Mouse (Mus musculus) T-helper 17 cell (primary cell): ENCODE measurements around the gene Lce3b.

ENCODE experiments used
- in situ Hi-C, 2 experiments: fragments of 300-600 bp; cut with MboI, MseI; formaldehyde crosslinking; loops; 1 replicate in 1 of 2; 2 replicates in 1 of 2; pipeline ENCODE4 v1.15.1; 2025; ENCODE audit warnings: high pct_unique_total_duplicates in 2 of 2

Gene Lce3b

GRCm38 (mm10) chr3:92932679-92933078 lies at the start of gene Lce3b:
TSS of gene Lce3b (plus strand) at chr3:92932979.
- in situ Hi-C loops: no loop called here

GRCm38 (mm10) chr3:92894063-92894462 lies 38.7 kb upstream of the Lce3b start:
- in situ Hi-C loops: no loop called here

GRCm38 (mm10) chr3:92894489-92894888 lies 38.3 kb upstream of the Lce3b start:
- in situ Hi-C loops: no loop called here

GRCm38 (mm10) chr3:92902992-92903391 lies 29.8 kb upstream of the Lce3b start:
- in situ Hi-C loops: loop anchor here in 1 of 2 experiments (10.0 kb wide), 1 partner anchor 592 kb away; no protein-coding TSS in a partner anchor

GRCm38 (mm10) chr3:92903640-92904039 lies 29.1 kb upstream of the Lce3b start:
- in situ Hi-C loops: loop anchor here in 1 of 2 experiments (10.0 kb wide), 1 partner anchor 591 kb away; no protein-coding TSS in a partner anchor

- in situ Hi-C loops: loop anchor here in 1 of 2 experiments (10.0 kb wide), 1 partner anchor 590 kb away; no protein-coding TSS in a partner anchor
Observed at GRCm38 (mm10) chr3:92905182-92905581, 27.6 kb upstream of the Lce3b start.

- in situ Hi-C loops: loop anchor here in 1 of 2 experiments (10.0 kb wide), 1 partner anchor 587 kb away; no protein-coding TSS in a partner anchor
Observed at GRCm38 (mm10) chr3:92907571-92907970, 25.2 kb upstream of the Lce3b start.

- in situ Hi-C loops: no loop called here
Observed at GRCm38 (mm10) chr3:92920364-92920763, 12.4 kb upstream of the Lce3b start.

GRCm38 (mm10) chr3:92926130-92926529 lies 6.6 kb upstream of the Lce3b start, which contains the start of gene Lce3a:
TSS of gene Lce3a (minus strand) at chr3:92926230.
- in situ Hi-C loops: no loop called here

- in situ Hi-C loops: no loop called here
Observed at GRCm38 (mm10) chr3:92944186-92944585, 11.4 kb downstream of the Lce3b start, which contains the start of gene Lce3c. TSS of gene Lce3c (plus strand) at chr3:92944486.

- in situ Hi-C loops: no loop called here
Observed at GRCm38 (mm10) chr3:92957090-92957489, 24.3 kb downstream of the Lce3b start, which contains the start of gene Lce3d. TSS of gene Lce3d (plus strand) at chr3:92957390.

GRCm38 (mm10) chr3:92966761-92967160 lies 34.0 kb downstream of the Lce3b start, which contains the start of gene Lce3e:
TSS of gene Lce3e (plus strand) at chr3:92967061.
- in situ Hi-C loops: no loop called here

- in situ Hi-C loops: no loop called here
Observed at GRCm38 (mm10) chr3:92978484-92978883, 45.7 kb downstream of the Lce3b start.
